In the genomic region with DNA sequence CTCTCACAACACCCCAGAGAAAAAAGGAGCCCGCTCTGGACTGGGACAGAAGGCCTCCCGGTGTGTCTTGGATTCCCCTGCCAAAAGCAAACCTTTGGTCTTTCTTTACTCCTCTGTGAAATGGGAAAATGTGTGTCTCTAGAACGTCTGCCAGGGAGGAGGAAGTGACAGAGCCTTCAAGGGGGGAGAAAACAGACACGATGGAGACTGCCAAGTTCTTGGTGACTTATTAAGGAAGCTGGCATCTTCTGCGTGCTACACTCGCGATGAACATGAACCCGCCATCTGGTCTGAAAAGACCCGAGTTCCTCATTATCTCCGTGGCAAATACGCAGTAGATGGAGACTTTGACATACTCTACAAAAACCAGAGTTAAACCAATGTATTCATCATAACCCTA, we compare ENCODE assay signal across 16 mouse cellular contexts. TPM values are rescaled to one million over a fixed set of nuclear protein-coding genes. Genes with fewer than 3 reads are reported as not detected.
DNase-seq lines count a peak whose midpoint lies in the region; ATAC-seq and TF ChIP-seq lines count a peak whose summit lies in the region.
"Had no signal": no experiment of that assay in that cellular context is flagged by ENCODE, and none has a peak within 500 bp of the region (broad histone marks: within the 10 kb centered on the region; RNA-seq: fewer than 3 reads in every experiment).

No protein-coding gene starts in this region.

- no peak for ATAC-seq in kidney, embryonic 16.5 days (ENCODE audit: low FRiP score, low TSS enrichment)
- no peak for ATAC-seq in stomach, embryonic 15.5 days (ENCODE audit: insufficient read depth, low FRiP score, low read depth)

- WGBS in kidney, embryonic 16.5 days: 83% methylated on average over 11 of the region's 11 CpGs
- WGBS in stomach, embryonic 15.5 days: 74% methylated on average over 11 of the region's 11 CpGs

- no peak overlapping the region for H3K27ac ChIP-seq in kidney, embryonic 16.5 days (ENCODE audit: low read length)
- H3K27ac ChIP-seq in bone marrow macrophage, adult 2 months (ENCODE audit: insufficient read depth, low read depth, low read length): peak overlapping the region; percentile 33
- 0 out of 2 replicates have a peak overlapping the region, but pooled peaks have one; percentile 5 for H3K27ac ChIP-seq in stomach, embryonic 15.5 days
- H3K27ac ChIP-seq: embryonic facial prominence, embryonic 15.5 days; heart, embryonic 15.5 days; hindbrain, embryonic 13.5 days; kidney, postnatal 0 days; liver, embryonic 14.5 days; midbrain, embryonic 12.5 days had no signal

- no peak for TF ChIP-seq POLR2A in bone marrow macrophage, adult 2 months (IDR thresholded peaks at IDR 0.05; ENCODE audit: borderline replicate concordance, low read depth, low read length)

- H3K4me1 ChIP-seq in kidney, embryonic 16.5 days (ENCODE audit: insufficient read depth, low read length): no peaks in the 10 kb centered on the region
- H3K4me1 ChIP-seq in bone marrow macrophage, adult 2 months (ENCODE audit: control insufficient read depth, insufficient read depth, low read length): peaks cover 31% of the 10 kb centered on the region
- no peaks in the 10 kb centered on the region for H3K4me1 ChIP-seq in stomach, embryonic 15.5 days
- H3K4me1 ChIP-seq: embryonic facial prominence, embryonic 15.5 days; heart, embryonic 15.5 days; hindbrain, embryonic 13.5 days; midbrain, embryonic 12.5 days had no signal

- no peak overlapping the region for H3K4me2 ChIP-seq in kidney, embryonic 16.5 days (replicated peaks; ENCODE audit: low read depth, low read length)
- no peak overlapping the region for H3K4me2 ChIP-seq in stomach, embryonic 15.5 days
- H3K4me2 ChIP-seq: embryonic facial prominence, embryonic 15.5 days; heart, embryonic 15.5 days; hindbrain, embryonic 13.5 days; midbrain, embryonic 12.5 days had no signal

- H3K36me3 ChIP-seq in kidney, embryonic 16.5 days (ENCODE audit: insufficient read depth, low read length): peaks cover 8% of the 10 kb centered on the region; the same call in 1 of the 2 replicates
- no peaks in the 10 kb centered on the region; the same call in 1 of the 2 replicates for H3K36me3 ChIP-seq in stomach, embryonic 15.5 days
- H3K36me3 ChIP-seq: embryonic facial prominence, embryonic 15.5 days; heart, embryonic 15.5 days; hindbrain, embryonic 13.5 days; midbrain, embryonic 12.5 days had no signal

- no peaks in the 10 kb centered on the region for H3K27me3 ChIP-seq in kidney, embryonic 16.5 days (ENCODE audit: insufficient read depth, low read length)
- H3K27me3 ChIP-seq in stomach, embryonic 15.5 days (replicated peaks): no peaks in the 10 kb centered on the region
- H3K27me3 ChIP-seq: embryonic facial prominence, embryonic 15.5 days; heart, embryonic 15.5 days; hindbrain, embryonic 13.5 days; midbrain, embryonic 12.5 days had no signal

- no peaks in the 10 kb centered on the region for H3K9me3 ChIP-seq in kidney, embryonic 16.5 days (ENCODE audit: low read length)
- H3K9me3 ChIP-seq in stomach, embryonic 15.5 days: no peaks in the 10 kb centered on the region
- H3K9me3 ChIP-seq: embryonic facial prominence, embryonic 15.5 days; heart, embryonic 15.5 days; hindbrain, embryonic 13.5 days; midbrain, embryonic 12.5 days had no signal

- TF ChIP-seq CTCF in bone marrow macrophage, adult 2 months (IDR thresholded peaks at IDR 0.05; ENCODE audit: low read depth, low read length): no peak

- H3K9ac ChIP-seq in kidney, embryonic 16.5 days (replicated peaks; ENCODE audit: low read length): no peak overlapping the region
- no peak overlapping the region for H3K9ac ChIP-seq in stomach, embryonic 15.5 days
- H3K9ac ChIP-seq: embryonic facial prominence, embryonic 15.5 days; heart, embryonic 15.5 days; hindbrain, embryonic 13.5 days; liver, embryonic 14.5 days; midbrain, embryonic 12.5 days had no signal

- no peak overlapping the region for H3K4me3 ChIP-seq in kidney, embryonic 16.5 days (ENCODE audit: low read length)
- H3K4me3 ChIP-seq in bone marrow macrophage, adult 2 months (ENCODE audit: insufficient read depth, low read length): no peak overlapping the region
- H3K4me3 ChIP-seq in stomach, embryonic 15.5 days (replicated peaks): no peak overlapping the region
- H3K4me3 ChIP-seq: embryonic facial prominence, embryonic 15.5 days; heart, embryonic 15.5 days; hindbrain, embryonic 13.5 days; midbrain, embryonic 12.5 days had no signal

- peak; percentile 29 to 36 for DNase-seq in cerebellum, postnatal 25 days
- no peak for DNase-seq in cerebellum, adult 9-10 months
- peak; percentile 79 for DNase-seq in kidney, adult 9 months
- no peak for DNase-seq in testis, postnatal 10 days (ENCODE audit: low spot score)
- DNase-seq: layer of hippocampus, postnatal 36 days; right cerebral cortex, postnatal 14 days; thymus, postnatal 4 days had no signal

RNA-seq across cellular contexts. Expression of a gene that starts 24.2 kb away (rescaled TPM):
- polyA plus RNA-seq in kidney, embryonic 16.5 days (2015; fragmentation: Nextera tagmentation; extraction: Ambion mirVana): 92.2 and 95.6 TPM in 2 replicates
- polyA plus RNA-seq in bone marrow macrophage, adult 2 months (2012; ENCODE audit: insufficient read depth, insufficient read length, missing spikeins): 26.6 and 26.9 TPM in 2 replicates
- 29.6 and 31.7 TPM in 2 replicates for polyA plus RNA-seq in stomach, embryonic 15.5 days (2015; fragmentation: Nextera tagmentation; extraction: Ambion mirVana)

RNA-seq across cellular contexts. Expression of a gene that starts 49.4 kb away (rescaled TPM):
- 17.5 and 22.1 TPM in 2 replicates for polyA plus RNA-seq in kidney, embryonic 16.5 days (2015; fragmentation: Nextera tagmentation; extraction: Ambion mirVana)
- polyA plus RNA-seq in bone marrow macrophage, adult 2 months (2012; ENCODE audit: insufficient read depth, insufficient read length, missing spikeins): 59.9 and 68.5 TPM in 2 replicates
- 20.0 and 20.3 TPM in 2 replicates for polyA plus RNA-seq in stomach, embryonic 15.5 days (2015; fragmentation: Nextera tagmentation; extraction: Ambion mirVana)

Comparison
In these comparisons a context has a peak if more than half of its experiments do, and no peak if none do; other contexts are left out.
1. DNase-seq: peak in cerebellum, postnatal 25 days (2 of 2) and kidney, adult 9 months (single experiment); none in cerebellum, adult 9-10 months (single experiment) and testis, postnatal 10 days (single experiment).